Mouse (Mus musculus): Measurements from ENCODE around the gene Rspo1. TPM values are rescaled to one million over a fixed set of nuclear protein-coding genes. Genes with fewer than 3 reads are reported as not detected.
"Not testable (repeated sequence)": the region's sequence is repeated elsewhere in the genome, so short reads cannot be mapped to it uniquely, and the experiment has no call there.

Rspo1 gene
- total and polyA plus RNA-seq, 3 experiments, result 0.25 to 0.50 (median 0.31) TPM

DNA sequence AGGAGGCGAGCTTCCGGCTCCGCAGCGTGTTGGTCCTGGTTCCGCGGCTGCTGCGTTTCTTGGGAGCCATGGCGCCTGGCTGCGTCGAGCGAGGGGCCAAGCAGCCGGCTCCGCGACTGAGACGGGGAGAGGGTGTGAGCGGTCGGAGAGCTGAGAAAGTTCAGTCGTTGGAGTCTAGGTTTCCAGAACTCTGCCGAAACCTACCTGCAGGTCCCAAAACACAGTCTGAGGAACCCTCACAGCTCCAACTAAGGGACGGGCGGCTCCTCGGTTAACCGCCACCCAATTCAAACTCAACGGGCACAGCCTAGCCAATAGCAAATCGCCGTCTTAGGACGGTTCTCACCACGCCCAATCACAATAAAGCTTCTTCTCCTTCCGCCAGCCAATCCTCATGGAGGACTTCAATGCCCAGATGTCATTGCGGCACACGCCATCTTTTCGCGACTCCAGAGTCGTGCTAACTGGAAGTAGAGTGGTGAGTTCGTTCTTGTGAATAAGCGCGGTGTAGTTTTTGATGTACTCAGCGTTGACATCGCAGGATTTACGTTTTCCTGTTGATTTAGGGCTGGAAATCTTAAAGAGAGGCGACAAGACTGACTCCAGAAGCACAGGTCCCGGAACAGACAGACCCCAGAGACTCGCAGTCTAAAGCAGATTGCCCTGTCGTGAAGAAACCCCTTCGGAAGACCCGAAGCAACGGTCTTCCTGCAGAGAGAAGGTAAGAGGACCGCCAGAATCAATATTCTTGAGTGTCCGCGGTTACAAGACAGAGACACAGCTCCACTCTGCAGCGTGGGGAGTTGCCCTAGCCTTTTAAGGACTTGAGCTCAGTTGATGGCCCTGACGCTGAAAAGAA lies 49.4 kb upstream of the Rspo1 start, which contains the start of gene 9930104L06Rik:
TSS of gene 9930104L06Rik (plus strand) at position 436 of the 859 bp plus-strand sequence.
- dilution Hi-C loops (cut with MboI; ENCODE audit: extremely low pct_ligation_motif_present, extremely low pct_unique_long_range_greater_than_20kb, low sequenced_read_pairs), result no loop called here
- DNase-seq (ENCODE audit: extremely low read depth), result peak; percentile 98
- in situ Hi-C loops (cut with MboI; ENCODE audit: low pct_ligation_motif_present, low pct_unique_long_range_greater_than_20kb, low sequenced_read_pairs), result no loop called here

DNA sequence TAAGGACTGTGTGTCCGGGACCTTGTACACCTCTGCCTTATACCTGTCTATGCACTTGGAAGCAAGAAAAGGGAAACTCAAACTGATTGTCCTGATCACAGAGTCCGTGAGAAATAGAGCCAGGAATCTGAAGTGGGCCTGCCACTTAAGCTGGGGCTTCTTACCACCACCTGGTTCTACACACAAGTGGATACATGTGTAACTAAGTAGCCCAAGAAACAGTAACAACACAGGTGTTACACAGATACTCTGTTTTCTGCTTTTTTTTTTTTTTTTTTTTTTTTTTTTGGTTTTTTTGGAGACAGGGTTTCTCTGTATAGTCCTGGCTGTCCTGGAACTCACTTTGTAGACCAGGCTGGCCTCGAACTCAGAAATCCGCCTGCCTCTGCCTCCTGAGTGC lies 47.0 kb upstream of the Rspo1 start, which contains the start of gene Cdca8:
TSS of gene Cdca8 (minus strand) at position 101 of the 400 bp plus-strand sequence.
- Histone ChIP-seq H3K79me2 (replicated peaks; ENCODE audit: control insufficient read depth, extremely low read depth, insufficient read depth, poor library complexity, severe bottlenecking) (peaks cover 32% of the 10 kb centered on the region), H3K36me3 (replicated peaks in 1 of 2; ENCODE audit: control insufficient read depth in 1 of 2, insufficient read depth in 1 of 2, low read length in 1 of 2) (peaks cover 34 to 61% of the 10 kb centered on the region in 2 experiments), H3K4me1 (ENCODE audit: control insufficient read depth in 1 of 2, insufficient read depth in 2 of 2) (peaks cover 3 to 29% of the 10 kb centered on the region in 2 experiments; a peak in 2 of 4 replicates), H3K4me2 (ENCODE audit: insufficient read depth, low read depth, poor library complexity, severe bottlenecking) (peak within 1 kb of the TSS; percentile 91)
- dilution Hi-C loops (cut with MboI; ENCODE audit: extremely low pct_ligation_motif_present, extremely low pct_unique_long_range_greater_than_20kb, low sequenced_read_pairs); H3K9ac ChIP-seq (ENCODE audit: insufficient read depth, low read depth); DNase-seq (ENCODE audit: extremely low read depth); in situ Hi-C loops (cut with MboI; ENCODE audit: low pct_ligation_motif_present, low pct_unique_long_range_greater_than_20kb, low sequenced_read_pairs); H3K27me3 ChIP-seq (replicated peaks); H3K4me3 ChIP-seq (replicated peaks in 1 of 3; ENCODE audit: low read depth in 2 of 3, low read length in 2 of 3, poor library complexity in 1 of 3); H3K27ac ChIP-seq (ENCODE audit: insufficient read depth, low read depth); H3K9me3 ChIP-seq (replicated peaks; ENCODE audit: low read length): not testable (repeated sequence)

More for the DNA sequence above, 49.4 kb upstream of the Rspo1 start, which contains the start of gene 9930104L06Rik:
- TF ChIP-seq E2F4 (IDR thresholded peaks at IDR 0.05; ENCODE audit: insufficient replicate concordance, low read depth, low read length) (peak; percentile 97), GABPA (IDR thresholded peaks at IDR 0.05; ENCODE audit: insufficient replicate concordance, low read depth, low read length) (peak; percentile 67; the same call in 1 of the 2 replicates), MAX (IDR thresholded peaks at IDR 0.05; ENCODE audit: low read length) (peak; percentile 83), CHD2 (IDR thresholded peaks at IDR 0.05; ENCODE audit: low read length) (peak; percentile 98), ELF1 (IDR thresholded peaks at IDR 0.05; ENCODE audit: low read depth, low read length) (peak; percentile 80), MEF2A (IDR thresholded peaks at IDR 0.05; ENCODE audit: borderline replicate concordance, low read depth, low read length) (0 out of 2 replicates have a peak, but pooled peaks have one; percentile 31), MXI1 (IDR thresholded peaks at IDR 0.05; ENCODE audit: low read depth, low read length) (peak; percentile 96), UBTF (IDR thresholded peaks at IDR 0.05; ENCODE audit: low read depth, low read length) (no peak), ETS1 (conservative IDR thresholded peaks at IDR 0.05; ENCODE audit: low read depth, low read length) (no peak), HCFC1 (IDR thresholded peaks at IDR 0.05; ENCODE audit: low read depth, low read length) (peak; percentile 99), MYC (IDR thresholded peaks at IDR 0.05; ENCODE audit: low read depth, low read length) (peak; percentile 88), PAX5 (IDR thresholded peaks at IDR 0.05; ENCODE audit: low read length) (no peak), CTCF (conservative IDR thresholded peaks at IDR 0.05 in 1 of 2, IDR thresholded peaks at IDR 0.05 in 1 of 2; ENCODE audit: low read depth in 2 of 2, low read length in 2 of 2) (no peak), NRF1 (IDR thresholded peaks at IDR 0.05; ENCODE audit: low read depth, low read length) (peak; percentile 56; the same call in 1 of the 2 replicates), RAD21 (IDR thresholded peaks at IDR 0.05; ENCODE audit: low read depth, low read length) (no peak), MAZ (IDR thresholded peaks at IDR 0.05; ENCODE audit: low read depth, low read length) (peak; percentile 58; the same call in 1 of the 2 replicates), SMC3 (IDR thresholded peaks at IDR 0.05; ENCODE audit: low read depth, low read length) (no peak), BHLHE40 (IDR thresholded peaks at IDR 0.05; ENCODE audit: low read depth, low read length) (no peak; the same call in 1 of the 2 replicates), EP300 (IDR thresholded peaks at IDR 0.05; ENCODE audit: low read length) (no peak), KAT2A (IDR thresholded peaks at IDR 0.05; ENCODE audit: insufficient replicate concordance, low read length) (peak; percentile 99), IRF4 (IDR thresholded peaks at IDR 0.05; ENCODE audit: low read depth, low read length) (peak; percentile 47; the same call in 1 of the 2 replicates), RCOR1 (conservative IDR thresholded peaks at IDR 0.05; ENCODE audit: low read depth, low read length) (0 out of 2 replicates have a peak, but pooled peaks have one; percentile 37), SIN3A (IDR thresholded peaks at IDR 0.05; ENCODE audit: low read length) (peak; percentile 99), JUN (IDR thresholded peaks at IDR 0.05; ENCODE audit: insufficient read depth, low read depth, low read length) (no peak), ZMIZ1 (IDR thresholded peaks at IDR 0.05; ENCODE audit: low read depth, low read length) (peak; percentile 84), ZKSCAN1 (IDR thresholded peaks at IDR 0.05; ENCODE audit: borderline replicate concordance, low read depth, low read length) (no peak), TCF12 (IDR thresholded peaks at IDR 0.05; ENCODE audit: low read depth, low read length) (peak; percentile 66; the same call in 1 of the 2 replicates), ZC3H11A (IDR thresholded peaks at IDR 0.05; ENCODE audit: low read depth, low read length) (no peak), USF1 (IDR thresholded peaks at IDR 0.05; ENCODE audit: low read depth, low read length) (no peak), POLR2AphosphoS2 (IDR thresholded peaks at IDR 0.05; ENCODE audit: low read depth, low read length) (peak; percentile 62; the same call in 1 of the 2 replicates), MAFK (IDR thresholded peaks at IDR 0.05; ENCODE audit: insufficient replicate concordance, low read length) (no peak), ZNF384 (IDR thresholded peaks at IDR 0.05; ENCODE audit: low read depth, low read length) (no peak), CHD1 (IDR thresholded peaks at IDR 0.05; ENCODE audit: low read depth, low read length) (no peak), TBP (conservative IDR thresholded peaks at IDR 0.05; ENCODE audit: low read depth, low read length) (peak; percentile 74), POLR2A (IDR thresholded peaks at IDR 0.05; ENCODE audit: low read depth, low read length) (peak; percentile 78), USF2 (conservative IDR thresholded peaks at IDR 0.05; ENCODE audit: low read depth, low read length) (no peak), NELFE (IDR thresholded peaks at IDR 0.05; ENCODE audit: low read depth, low read length) (peak; percentile 89), JUND (conservative IDR thresholded peaks at IDR 0.05; ENCODE audit: low read depth, low read length) (no peak)
- H3K4me2 ChIP-seq (ENCODE audit: insufficient read depth, low read depth, poor library complexity, severe bottlenecking), result peak within 1 kb of the TSS; percentile 91
- H3K4me3 ChIP-seq (replicated peaks in 1 of 3; ENCODE audit: low read depth in 2 of 3, low read length in 2 of 3, poor library complexity in 1 of 3), result peak within 1 kb of the TSS; percentile 92 to 100 (median 99)
- H3K27ac ChIP-seq (ENCODE audit: insufficient read depth, low read depth), result peak within 1 kb of the TSS; percentile 14; the same call in 1 of the 2 replicates
- peaks cover 3 to 22% of the 10 kb centered on the region in 2 experiments; a peak in 2 of 4 replicates for H3K4me1 ChIP-seq (ENCODE audit: control insufficient read depth in 1 of 2, insufficient read depth in 2 of 2)
- peaks cover 32% of the 10 kb centered on the region for H3K79me2 ChIP-seq (replicated peaks; ENCODE audit: control insufficient read depth, extremely low read depth, insufficient read depth, poor library complexity, severe bottlenecking)
- no peaks in the 10 kb centered on the region for H3K27me3 ChIP-seq (replicated peaks)
- no peaks in the 10 kb centered on the region for H3K9me3 ChIP-seq (replicated peaks; ENCODE audit: low read length)
- peaks cover 25 to 39% of the 10 kb centered on the region in 2 experiments for H3K36me3 ChIP-seq (replicated peaks in 1 of 2; ENCODE audit: control insufficient read depth in 1 of 2, insufficient read depth in 1 of 2, low read length in 1 of 2)
- peak within 1 kb of the TSS; percentile 82 for H3K9ac ChIP-seq (ENCODE audit: insufficient read depth, low read depth)

Data from CH12.LX (cell line).